Mouse (Mus musculus): Measurements from ENCODE around the gene Cyp2a12. TPM values are rescaled to one million over a fixed set of nuclear protein-coding genes. Genes with fewer than 3 reads are reported as not detected.
"Not testable (repeated sequence)": the region's sequence is repeated elsewhere in the genome, so short reads cannot be mapped to it uniquely, and the experiment has no call there.

The Cyp2a12 gene
- polyA plus RNA-seq (2012), result not detected in 2 replicates

DNA sequence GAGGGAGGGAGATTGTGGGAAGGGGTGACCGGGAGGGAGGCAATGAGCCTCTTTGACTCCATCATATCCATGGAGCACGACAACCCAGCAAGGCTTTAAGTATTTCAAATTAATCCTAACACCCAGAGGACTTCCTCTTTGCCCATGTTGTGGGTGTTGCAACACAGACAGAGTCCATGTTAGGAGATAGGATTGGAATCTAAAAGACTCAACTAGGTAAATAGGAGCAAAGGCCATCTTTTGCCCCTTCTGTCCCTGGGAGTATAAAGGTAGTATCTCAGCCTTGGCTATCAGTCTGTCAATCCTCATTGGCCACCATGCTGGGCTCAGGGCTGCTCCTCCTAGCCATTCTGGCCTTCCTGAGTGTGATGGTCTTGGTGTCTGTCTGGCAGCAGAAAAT lies at the start of gene Cyp2a12:
Gene Cyp2a12, plus strand, starts transcription at position 293 of the 400 bp plus-strand sequence.
- TF ChIP-seq GATA1 (IDR thresholded peaks at IDR 0.05; ENCODE audit: low read length), result no peak
- no peak for TF ChIP-seq TAL1 (IDR thresholded peaks at IDR 0.05; ENCODE audit: low read length)
- Histone ChIP-seq H3K4me1 (ENCODE audit: control insufficient read depth) (no peaks in the 10 kb centered on the region), H3K4me3 (replicated peaks) (no peak within 1 kb of the TSS), H3K9me3 (ENCODE audit: control insufficient read depth, low read length) (peaks cover 4% of the 10 kb centered on the region; the same call in 1 of the 2 replicates), H3K27me3 (ENCODE audit: control insufficient read depth) (no peaks in the 10 kb centered on the region), H3K36me3 (ENCODE audit: control insufficient read depth) (no peaks in the 10 kb centered on the region)

DNA sequence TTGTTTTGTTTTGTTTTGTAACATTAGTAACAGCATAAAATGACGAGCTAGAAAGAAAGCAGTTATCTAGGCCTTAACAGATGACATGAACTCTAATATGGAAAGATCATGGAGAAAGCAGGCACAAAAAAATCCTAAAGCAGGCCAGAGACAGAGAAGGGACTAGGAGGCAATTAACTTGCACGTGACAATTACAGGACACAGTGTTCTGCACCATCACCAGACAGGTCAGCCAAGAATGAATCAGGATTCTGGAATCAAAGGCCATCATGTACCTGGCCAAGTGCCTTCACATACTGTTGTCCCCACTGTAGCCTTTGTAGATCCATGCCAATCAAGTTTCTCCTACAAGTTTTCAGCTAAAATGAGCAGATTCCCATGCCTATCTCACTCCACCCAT lies 47.4 kb upstream of the Cyp2a12 start:
- not testable (repeated sequence) for H3K4me3 ChIP-seq (replicated peaks); H3K9me3 ChIP-seq (ENCODE audit: control insufficient read depth, low read length); H3K27me3 ChIP-seq (ENCODE audit: control insufficient read depth); H3K4me1 ChIP-seq (ENCODE audit: control insufficient read depth); H3K36me3 ChIP-seq (ENCODE audit: control insufficient read depth)

DNA sequence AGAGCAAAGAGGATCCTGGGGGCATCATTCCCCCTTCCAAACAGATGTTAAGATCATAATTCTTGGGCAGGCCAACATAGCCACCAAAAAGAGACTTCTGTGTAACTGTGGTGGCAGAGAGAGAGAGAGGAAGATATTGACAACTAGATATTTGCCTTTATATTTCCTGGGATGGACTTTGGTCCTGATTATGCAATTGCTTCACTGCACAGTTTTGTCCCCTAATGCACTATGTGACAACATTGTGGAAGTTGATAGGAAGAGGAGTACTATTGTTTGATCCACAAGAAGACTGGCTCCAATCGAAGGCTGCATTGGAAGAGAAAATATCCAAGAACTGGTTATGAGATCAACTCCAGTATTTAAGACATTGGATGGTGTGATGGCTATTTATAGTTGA lies 46.9 kb upstream of the Cyp2a12 start:
- not testable (repeated sequence) for H3K36me3 ChIP-seq (ENCODE audit: control insufficient read depth)

DNA sequence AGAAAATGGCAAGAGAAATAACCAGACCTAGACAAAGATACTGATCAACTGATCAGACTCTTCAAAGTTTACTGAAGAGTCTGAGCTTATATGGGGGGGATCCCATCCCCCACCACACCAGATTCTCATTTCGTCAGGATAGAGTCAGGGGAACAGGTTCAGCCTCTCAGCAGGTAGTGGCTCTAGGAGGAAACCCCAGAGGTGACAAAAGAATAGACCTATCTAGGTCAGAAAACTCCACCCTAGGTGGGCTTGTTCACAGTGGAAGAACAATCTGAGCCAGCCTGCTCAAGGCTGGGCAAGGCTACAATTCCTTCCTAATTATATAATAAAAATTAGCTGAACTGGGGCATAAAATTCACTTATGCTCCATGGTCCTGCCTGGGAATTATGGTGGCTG lies 46.3 kb upstream of the Cyp2a12 start:
- Histone ChIP-seq H3K9me3 (ENCODE audit: control insufficient read depth, low read length) (peaks cover 7% of the 10 kb centered on the region), H3K36me3 (ENCODE audit: control insufficient read depth) (no peaks in the 10 kb centered on the region), H3K27me3 (ENCODE audit: control insufficient read depth) (no peaks in the 10 kb centered on the region), H3K4me1 (ENCODE audit: control insufficient read depth) (no peaks in the 10 kb centered on the region), H3K4me3 (replicated peaks) (no peak overlapping the region)
- TF ChIP-seq GATA1 (IDR thresholded peaks at IDR 0.05; ENCODE audit: low read length) (no peak), TAL1 (IDR thresholded peaks at IDR 0.05; ENCODE audit: low read length) (no peak)

More for the DNA sequence above, 46.9 kb upstream of the Cyp2a12 start:
- H3K9me3 ChIP-seq (ENCODE audit: control insufficient read depth, low read length); H3K4me3 ChIP-seq (replicated peaks); H3K4me1 ChIP-seq (ENCODE audit: control insufficient read depth); H3K27me3 ChIP-seq (ENCODE audit: control insufficient read depth): not testable (repeated sequence)

DNA sequence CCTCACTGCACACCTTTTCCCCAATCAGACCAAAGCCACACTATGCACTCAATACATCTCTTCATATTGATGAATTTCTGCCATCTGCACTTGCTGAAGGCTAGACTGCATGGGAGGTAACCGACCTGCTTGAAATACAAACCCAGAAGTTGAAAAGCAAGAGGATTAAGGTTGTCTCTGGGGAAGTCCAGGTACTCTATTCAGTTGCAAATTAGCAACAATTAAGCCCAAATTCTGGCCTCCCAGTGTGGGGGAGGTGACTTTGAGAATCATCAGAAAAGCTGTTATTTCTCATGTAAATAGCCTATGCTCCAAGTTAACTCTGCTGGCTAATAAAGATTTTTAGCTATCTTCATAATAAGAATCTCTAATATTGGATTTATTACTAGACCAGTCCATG lies 45.7 kb upstream of the Cyp2a12 start:
- H3K4me3 ChIP-seq (replicated peaks); H3K4me1 ChIP-seq (ENCODE audit: control insufficient read depth); H3K36me3 ChIP-seq (ENCODE audit: control insufficient read depth); H3K9me3 ChIP-seq (ENCODE audit: control insufficient read depth, low read length); H3K27me3 ChIP-seq (ENCODE audit: control insufficient read depth): not testable (repeated sequence)

DNA sequence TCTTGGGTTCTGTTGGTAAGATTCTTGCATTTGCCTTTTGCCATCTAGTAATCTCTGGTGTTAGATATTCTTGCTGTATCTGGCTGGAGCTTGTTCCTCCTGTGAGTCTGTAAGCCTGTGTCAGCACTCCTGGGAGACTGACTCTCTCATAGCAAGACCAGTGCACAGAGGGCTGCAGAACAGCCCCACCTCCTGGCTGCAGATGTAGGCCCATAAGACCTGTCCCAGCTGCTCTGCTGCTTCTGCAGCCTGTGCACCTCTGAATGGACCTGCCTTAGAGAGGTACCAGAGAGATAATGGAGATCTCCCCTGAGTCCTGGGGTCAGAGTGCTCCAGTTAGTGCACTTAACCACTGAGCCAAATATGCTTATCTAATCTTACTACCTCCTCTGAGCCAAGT lies 2.3 kb upstream of the Cyp2a12 start:
- H3K27me3 ChIP-seq (ENCODE audit: control insufficient read depth); H3K4me3 ChIP-seq (replicated peaks); H3K4me1 ChIP-seq (ENCODE audit: control insufficient read depth); H3K9me3 ChIP-seq (ENCODE audit: control insufficient read depth, low read length); H3K36me3 ChIP-seq (ENCODE audit: control insufficient read depth): not testable (repeated sequence)

DNA sequence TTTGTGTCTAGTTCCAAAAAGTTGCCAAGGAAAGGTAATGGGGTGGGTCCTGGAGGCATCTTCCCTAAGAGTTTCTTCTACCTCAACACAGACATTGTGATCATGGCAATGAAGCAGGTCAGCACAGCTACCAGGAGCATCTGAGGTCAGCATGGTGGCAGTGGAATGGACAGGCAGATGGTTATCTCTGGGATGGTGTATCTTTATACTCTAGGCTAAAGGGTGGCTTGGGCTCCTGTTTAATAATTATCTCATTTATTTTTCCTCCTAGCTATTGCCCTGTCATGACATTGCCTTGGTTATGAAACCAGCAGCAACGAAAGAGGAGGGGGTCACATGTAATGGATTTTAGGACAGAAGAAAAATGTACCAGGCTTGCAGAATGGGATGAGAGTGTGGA lies 20.0 kb downstream of the Cyp2a12 start:
- not testable (repeated sequence) for H3K9me3 ChIP-seq (ENCODE audit: control insufficient read depth, low read length); H3K4me1 ChIP-seq (ENCODE audit: control insufficient read depth); H3K27me3 ChIP-seq (ENCODE audit: control insufficient read depth); H3K36me3 ChIP-seq (ENCODE audit: control insufficient read depth); H3K4me3 ChIP-seq (replicated peaks)

DNA sequence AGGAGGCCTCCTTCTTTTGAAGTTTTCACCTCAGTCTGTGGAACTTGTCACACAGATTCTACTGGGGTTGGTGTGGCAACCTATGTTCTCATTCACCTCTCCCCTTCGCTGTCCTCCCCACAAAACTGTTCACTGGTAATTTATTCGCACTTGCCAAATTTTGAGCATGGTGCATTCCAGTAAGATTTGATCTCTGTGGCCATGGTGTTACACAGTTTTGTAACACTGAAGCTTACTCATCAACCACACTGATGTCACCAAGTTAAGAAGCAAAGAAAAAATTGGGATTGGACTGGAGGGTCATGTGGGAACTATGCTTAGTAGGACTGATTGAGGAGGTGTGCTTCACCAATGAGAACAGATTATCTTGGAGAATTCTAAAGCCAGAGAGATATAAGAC lies 30.5 kb downstream of the Cyp2a12 start:
- H3K36me3 ChIP-seq (ENCODE audit: control insufficient read depth); H3K27me3 ChIP-seq (ENCODE audit: control insufficient read depth): not testable (repeated sequence)

DNA sequence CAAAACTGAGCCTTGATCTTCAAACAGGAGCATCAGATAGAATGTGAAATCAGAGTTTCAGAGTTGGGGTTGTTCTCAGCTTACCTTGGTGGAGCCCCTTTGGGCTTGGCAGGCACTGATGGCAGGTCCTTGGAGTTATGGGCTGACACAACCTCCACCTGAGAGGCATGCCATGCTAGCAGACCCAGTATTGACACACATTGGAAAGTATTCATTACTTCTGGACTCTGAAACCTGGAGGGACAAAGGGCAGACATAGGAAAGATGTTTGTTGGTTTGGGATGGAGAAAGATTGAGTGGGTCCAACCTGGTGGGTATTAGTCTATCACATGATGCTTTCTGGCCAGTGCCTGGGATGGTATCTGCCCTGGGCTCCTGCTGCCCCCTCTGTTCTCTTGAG lies 31.0 kb downstream of the Cyp2a12 start:
- not testable (repeated sequence) for H3K9me3 ChIP-seq (ENCODE audit: control insufficient read depth, low read length); H3K27me3 ChIP-seq (ENCODE audit: control insufficient read depth); H3K36me3 ChIP-seq (ENCODE audit: control insufficient read depth); H3K4me1 ChIP-seq (ENCODE audit: control insufficient read depth); H3K4me3 ChIP-seq (replicated peaks)

More for the DNA sequence above, 30.5 kb downstream of the Cyp2a12 start:
- not testable (repeated sequence) for H3K4me1 ChIP-seq (ENCODE audit: control insufficient read depth); H3K4me3 ChIP-seq (replicated peaks); H3K9me3 ChIP-seq (ENCODE audit: control insufficient read depth, low read length)

DNA sequence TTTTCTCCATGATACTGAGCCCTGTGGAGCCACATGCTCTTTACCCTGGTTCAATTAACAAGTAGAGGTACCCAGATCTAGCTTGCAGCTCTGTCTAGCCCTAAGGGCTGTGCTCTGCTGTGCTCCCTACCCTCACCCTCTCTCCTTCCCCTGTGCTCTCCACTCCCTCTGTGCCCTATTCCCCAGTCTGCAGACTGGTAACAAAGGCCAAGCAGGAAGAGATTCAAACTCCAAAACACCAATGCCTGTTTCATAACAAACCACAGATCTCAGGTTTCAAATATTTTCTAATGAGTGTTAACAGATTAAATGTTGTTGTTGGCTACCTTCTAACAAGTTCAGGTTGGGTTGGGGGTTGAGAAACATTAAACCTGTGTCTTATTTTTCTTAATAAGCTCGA lies 49.8 kb downstream of the Cyp2a12 start:
- Histone ChIP-seq H3K4me3 (replicated peaks) (no peak overlapping the region), H3K27me3 (ENCODE audit: control insufficient read depth) (no peaks in the 10 kb centered on the region), H3K9me3 (ENCODE audit: control insufficient read depth, low read length) (no peaks in the 10 kb centered on the region; the same call in 1 of the 2 replicates), H3K36me3 (ENCODE audit: control insufficient read depth) (no peaks in the 10 kb centered on the region), H3K4me1 (ENCODE audit: control insufficient read depth) (no peaks in the 10 kb centered on the region)
- TF ChIP-seq GATA1 (IDR thresholded peaks at IDR 0.05; ENCODE audit: low read length), result no peak
- no peak for TF ChIP-seq TAL1 (IDR thresholded peaks at IDR 0.05; ENCODE audit: low read length)

DNA sequence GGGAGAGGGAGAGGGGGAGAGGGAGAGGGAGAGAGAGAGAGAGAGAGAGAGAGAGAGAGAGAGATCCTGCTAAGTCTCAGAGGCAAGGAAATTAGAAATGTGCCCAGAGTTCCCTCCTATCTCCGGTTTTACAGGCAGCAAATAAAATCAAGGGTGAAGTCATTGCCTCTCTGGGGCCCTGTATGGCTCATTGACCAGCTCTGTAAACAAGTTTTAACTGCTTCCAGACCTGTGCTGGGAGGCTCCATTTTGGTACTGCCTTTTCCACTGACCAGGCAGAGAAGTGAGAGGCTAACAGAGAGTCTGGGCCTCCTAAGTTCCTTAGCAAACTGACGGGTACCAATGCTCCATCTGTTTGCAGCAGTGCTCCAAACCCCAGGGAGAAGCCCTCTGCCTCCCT lies 52.7 kb downstream of the Cyp2a12 start:
- no peaks in the 10 kb centered on the region for H3K27me3 ChIP-seq (ENCODE audit: control insufficient read depth)
- H3K9me3 ChIP-seq (ENCODE audit: control insufficient read depth, low read length), result no peaks in the 10 kb centered on the region; the same call in 1 of the 2 replicates
- no peaks in the 10 kb centered on the region for H3K4me1 ChIP-seq (ENCODE audit: control insufficient read depth)
- TF ChIP-seq GATA1 (IDR thresholded peaks at IDR 0.05; ENCODE audit: low read length) (no peak), TAL1 (IDR thresholded peaks at IDR 0.05; ENCODE audit: low read length) (no peak)
- no peaks in the 10 kb centered on the region for H3K36me3 ChIP-seq (ENCODE audit: control insufficient read depth)
- H3K4me3 ChIP-seq (replicated peaks), result no peak overlapping the region

Other genes starting within 250 kb of the Cyp2a12 start
- gene Cyp2g1, start 220.2 kb upstream of the Cyp2a12 start, polyA plus RNA-seq (2012), result 0.02 TPM in 1 of 2 replicates, not detected in the other
- not detected in 2 replicates for gene Cyp2a5, start 193.8 kb upstream of the Cyp2a12 start, polyA plus RNA-seq (2012)
- gene Cyp2a22, start 89.7 kb upstream of the Cyp2a12 start, polyA plus RNA-seq (2012), result 0.02 TPM in 1 of 2 replicates, not detected in the other
- gene Cyp2f2, start 90.8 kb downstream of the Cyp2a12 start, polyA plus RNA-seq (2012), result not detected in 2 replicates
- gene Cyp2t4, start 124.6 kb downstream of the Cyp2a12 start, polyA plus RNA-seq (2012), result not detected in 2 replicates
- 4.2 and 5.2 TPM in 2 replicates for gene Egln2, start 137.7 kb downstream of the Cyp2a12 start, polyA plus RNA-seq (2012)
- 12.0 and 13.5 TPM in 2 replicates for gene Rab4b, start 149.8 kb downstream of the Cyp2a12 start, polyA plus RNA-seq (2012)
- 0.07 TPM in 1 of 2 replicates, not detected in the other for gene Gm21983, start 152.0 kb downstream of the Cyp2a12 start, polyA plus RNA-seq (2012)
- gene Mia, start 152.1 kb downstream of the Cyp2a12 start, polyA plus RNA-seq (2012), result not detected in 2 replicates
- 0.16 and 0.19 TPM in 2 replicates for gene BC024978, start 166.7 kb downstream of the Cyp2a12 start, polyA plus RNA-seq (2012)
- gene Snrpa, start 167.2 kb downstream of the Cyp2a12 start, polyA plus RNA-seq (2012), result 33.0 and 34.3 TPM in 2 replicates
- 0.12 TPM in 2 replicates for gene Itpkc, start 199.6 kb downstream of the Cyp2a12 start, polyA plus RNA-seq (2012)
- 2.7 and 2.8 TPM in 2 replicates for gene Coq8b, start 203.9 kb downstream of the Cyp2a12 start, polyA plus RNA-seq (2012)
- 0.09 and 0.19 TPM in 2 replicates for gene Numbl, start 229.4 kb downstream of the Cyp2a12 start, polyA plus RNA-seq (2012)